Comparison of ENCODE assay signal across 28 mouse cellular contexts in the genomic region with DNA sequence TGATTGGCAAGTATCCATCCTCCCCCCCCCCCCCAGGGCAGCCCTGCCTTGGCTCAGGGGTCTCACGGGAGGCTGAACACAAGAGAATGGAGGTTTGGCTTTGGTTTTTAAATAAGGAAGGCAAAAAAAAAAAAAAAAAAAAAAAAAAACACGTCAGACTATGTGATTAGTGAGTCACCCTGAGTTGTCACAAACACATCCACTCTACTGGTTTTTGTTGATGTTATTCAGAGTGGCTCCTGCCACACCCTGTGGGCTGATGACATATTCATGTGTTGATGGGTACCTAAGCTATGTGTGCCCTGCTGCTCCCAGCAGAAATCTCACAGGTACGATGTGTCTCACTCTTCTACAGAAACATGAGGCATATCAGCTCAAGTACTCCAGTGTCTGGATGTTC. TPM values are rescaled to one million over a fixed set of nuclear protein-coding genes. Genes with fewer than 3 reads are reported as not detected.
DNase-seq lines count a peak whose midpoint lies in the region; ATAC-seq and TF ChIP-seq lines count a peak whose summit lies in the region.
"Had no signal": no experiment of that assay in that cellular context is flagged by ENCODE, and none has a peak within 500 bp of the region (broad histone marks: within the 10 kb centered on the region; RNA-seq: fewer than 3 reads in every experiment).

No protein-coding gene starts in this region.

- H3K9me3 ChIP-seq in lung, embryonic 15.5 days = no peaks in the 10 kb centered on the region
- no peaks in the 10 kb centered on the region for H3K9me3 ChIP-seq in stomach, postnatal 0 days (ENCODE audit: control insufficient read depth, low read length)
- H3K9me3 ChIP-seq: embryonic facial prominence, embryonic 13.5 days; forebrain, embryonic 13.5 days; heart, embryonic 12.5 days; hindbrain, embryonic 10.5 days; kidney, embryonic 15.5 days had no signal

- H3K36me3 ChIP-seq in lung, embryonic 15.5 days = peaks cover 2% of the 10 kb centered on the region; the same call in 1 of the 2 replicates
- H3K36me3 ChIP-seq in stomach, postnatal 0 days (ENCODE audit: control insufficient read depth, insufficient read depth, low read length) = peaks cover under 1% of the 10 kb centered on the region; the same call in 1 of the 2 replicates
- H3K36me3 ChIP-seq: embryonic facial prominence, embryonic 13.5 days; heart, embryonic 12.5 days; hindbrain, embryonic 10.5 days had no signal

- TF ChIP-seq CTCF in stomach, postnatal 0 days (IDR thresholded peaks at IDR 0.05; ENCODE audit: low read depth) = no peak

- WGBS in lung, embryonic 15.5 days = 65% methylated on average over 3 of the region's 3 CpGs
- 50% methylated on average over 3 of the region's 3 CpGs for WGBS in stomach, postnatal 0 days

- no peak overlapping the region for H3K9ac ChIP-seq in lung, embryonic 15.5 days
- no peak overlapping the region for H3K9ac ChIP-seq in stomach, postnatal 0 days (ENCODE audit: low read length)
- H3K9ac ChIP-seq: embryonic facial prominence, embryonic 13.5 days; forebrain, embryonic 13.5 days; heart, embryonic 12.5 days; kidney, embryonic 15.5 days had no signal

- ATAC-seq in lung, embryonic 15.5 days (ENCODE audit: borderline replicate concordance, extremely low read depth, low FRiP score, low TSS enrichment) = no peak
- ATAC-seq in stomach, postnatal 0 days (ENCODE audit: low FRiP score, low TSS enrichment) = peak; percentile 78
- ATAC-seq: activated CD4-positive, CD25-positive, alpha-beta regulatory T cell, adult 4 months; forebrain, embryonic 13.5 days; midbrain, embryonic 16.5 days had no signal

- no peaks in the 10 kb centered on the region for H3K27me3 ChIP-seq in lung, embryonic 15.5 days
- H3K27me3 ChIP-seq in stomach, postnatal 0 days (ENCODE audit: control insufficient read depth, insufficient read depth, low read length) = no peaks in the 10 kb centered on the region
- H3K27me3 ChIP-seq: forebrain, embryonic 13.5 days; kidney, embryonic 15.5 days had no signal

- H3K4me1 ChIP-seq in lung, embryonic 15.5 days = peaks cover 29% of the 10 kb centered on the region
- H3K4me1 ChIP-seq in stomach, postnatal 0 days (replicated peaks; ENCODE audit: control insufficient read depth, insufficient read depth) = 0 out of 2 replicates have a peak, but pooled peaks cover 2% of the 10 kb centered on the region

- no peak for DNase-seq in lung, postnatal 14 days
- peak; percentile 69 for DNase-seq in 416B (ENCODE audit: low read depth)
- peak; percentile 52 for DNase-seq in NIH3T3 (ENCODE audit: low read depth)
- DNase-seq in stomach, postnatal 0 days (ENCODE audit: low spot score) = no peak
- DNase-seq in gastrocnemius, adult 8-10 months (ENCODE audit: low spot score in 2 of 2) = no peak
- DNase-seq in cerebellum, postnatal 4 days (ENCODE audit: low spot score in 2 of 2) = no peak
- DNase-seq: adrenal gland, adult 8-10 months; cerebellum, adult 2 months; cerebellum, postnatal 25 days; embryo, embryonic 11 days; gastrocnemius, postnatal 10 days; heart, adult 18-20 months; heart, postnatal 10 days; kidney, adult 11 months; kidney, postnatal 4 days; layer of hippocampus, adult 9-11 months; lung, adult 2 months; thymus, adult 2 months; thymus, postnatal 4 days had no signal

- TF ChIP-seq EP300 in stomach, postnatal 0 days (optimal IDR thresholded peaks at IDR 0.05) = no peak

- no peak overlapping the region for H3K4me2 ChIP-seq in lung, embryonic 15.5 days
- H3K4me2 ChIP-seq in stomach, postnatal 0 days (replicated peaks; ENCODE audit: low read depth) = no peak overlapping the region
- H3K4me2 ChIP-seq: embryonic facial prominence, embryonic 13.5 days; forebrain, embryonic 13.5 days; heart, embryonic 12.5 days; kidney, embryonic 15.5 days had no signal

- 0 out of 2 replicates have a peak overlapping the region, but pooled peaks have one; percentile 45 for H3K27ac ChIP-seq in lung, embryonic 15.5 days
- H3K27ac ChIP-seq in stomach, postnatal 0 days (replicated peaks) = no peak overlapping the region
- H3K27ac ChIP-seq: embryonic facial prominence, embryonic 13.5 days; forebrain, embryonic 13.5 days; hindbrain, embryonic 10.5 days; kidney, embryonic 15.5 days; macrophage had no signal

- H3K4me3 ChIP-seq in lung, embryonic 15.5 days = no peak overlapping the region
- H3K4me3 ChIP-seq in stomach, postnatal 0 days (ENCODE audit: low read depth, low read length) = no peak overlapping the region
- H3K4me3 ChIP-seq: embryonic facial prominence, embryonic 13.5 days; forebrain, embryonic 13.5 days; heart, embryonic 12.5 days; hindbrain, embryonic 10.5 days; kidney, embryonic 15.5 days had no signal

RNA-seq across cellular contexts. Expression of a gene that starts 29.6 kb away (rescaled TPM):
- 13.9 and 14.9 TPM in 2 replicates for polyA plus RNA-seq in lung, embryonic 15.5 days (2015; fragmentation: Nextera tagmentation; extraction: Ambion mirVana)
- polyA plus RNA-seq in stomach, postnatal 0 days (2015; fragmentation: Nextera tagmentation; extraction: Ambion mirVana) = 17.8 and 19.5 TPM in 2 replicates
- under 1 TPM in 3 of 4 experiments, not detected in 1; 0.09 to 0.15 (median 0.13) TPM for total RNA-seq in gastrocnemius, adult 8-10 months (2022)

Comparison
In these comparisons a context has a peak if more than half of its experiments do, and no peak if none do; other contexts are left out.
1. DNase-seq: peak in 416B (single experiment) and NIH3T3 (single experiment); none in lung, postnatal 14 days (single experiment), stomach, postnatal 0 days (single experiment), gastrocnemius, adult 8-10 months (0 of 2) and cerebellum, postnatal 4 days (0 of 2).